Mouse (Mus musculus) fibroblast of lung, adult 2 months (primary cell): Measurements from ENCODE around the gene Plcg2.

Source experiments
- DNase-seq: peaks from one replicate; pipeline ENCODE4 v3.0.0-alpha.2; 2011; ENCODE audit warnings: low read depth

The Plcg2 gene

DNA sequence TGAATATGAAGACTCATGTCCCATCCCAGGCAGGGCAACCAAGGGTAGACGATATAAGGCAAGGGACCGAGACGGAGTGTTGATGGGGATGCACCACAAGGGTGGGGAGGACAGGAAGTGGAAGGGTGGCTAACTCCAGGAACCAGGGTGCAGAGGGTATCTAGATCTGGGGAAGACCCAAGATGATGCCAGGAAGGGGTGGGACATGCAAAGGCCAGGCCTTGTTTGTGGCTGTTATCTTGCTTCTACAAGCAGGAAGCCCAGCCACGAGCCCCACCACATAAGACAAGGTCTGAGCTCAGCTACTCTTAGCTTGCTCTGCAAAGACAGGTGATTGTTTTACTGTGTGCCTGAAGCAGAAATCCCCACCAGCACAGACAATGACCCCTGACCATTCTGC lies 50.4 kb downstream of the Plcg2 start:
- DNase-seq = no peak

- DNase-seq = no peak
These were observed 52.4 kb downstream of the Plcg2 start for GRCm38 (mm10) chr8:117550529-117550928.

DNA sequence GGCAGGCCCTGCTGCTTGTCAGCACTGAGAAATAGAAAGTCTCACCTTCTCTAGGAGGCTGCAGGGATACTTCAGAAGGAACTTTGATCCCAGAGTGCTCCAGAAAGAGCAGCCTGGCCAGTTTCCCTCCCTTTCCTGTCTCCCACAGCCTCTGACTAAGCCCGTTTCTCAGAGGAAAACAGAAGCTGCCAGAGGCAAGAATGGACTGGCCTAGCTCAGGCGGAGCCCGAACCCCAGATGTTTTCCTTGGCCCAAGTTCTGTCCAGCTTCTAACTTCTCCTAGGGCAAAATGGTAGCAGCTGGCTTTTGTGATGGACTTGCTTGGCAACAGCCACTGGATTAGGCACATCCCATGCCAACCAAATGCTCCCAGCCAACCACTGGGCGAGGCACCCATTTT lies 62.9 kb downstream of the Plcg2 start:
- DNase-seq = peak; percentile 96

DNA sequence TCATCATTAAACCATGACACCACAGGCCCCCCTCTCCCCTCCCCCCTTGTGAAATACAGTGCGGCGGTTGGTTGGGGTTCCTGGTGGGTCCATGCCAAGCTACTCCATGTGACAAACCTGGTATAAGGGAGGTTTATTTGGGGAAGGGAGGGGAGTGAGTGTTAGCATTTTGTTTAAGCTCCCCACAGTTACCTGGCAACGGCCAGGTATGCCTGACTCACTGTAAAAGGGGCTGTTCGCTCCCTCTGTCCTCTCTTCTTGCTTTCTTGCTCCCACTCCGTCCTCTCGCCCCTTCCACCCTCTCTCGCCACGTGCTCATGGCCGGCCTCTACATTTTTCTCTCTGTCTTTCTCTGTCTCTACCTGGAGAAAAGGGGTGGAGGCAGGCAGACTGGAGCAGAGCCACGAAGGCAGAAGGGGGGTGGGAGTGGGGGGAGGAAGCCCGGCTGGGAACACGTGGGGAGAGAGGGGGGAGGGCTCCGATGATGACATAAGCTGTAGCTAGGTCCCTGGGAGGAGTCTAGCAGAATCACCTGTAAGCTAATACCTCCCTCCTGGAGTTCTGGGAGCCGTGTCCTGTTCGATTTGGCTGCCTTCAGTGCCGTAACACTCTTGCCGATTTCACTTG lies 63.8 kb downstream of the Plcg2 start:
- no peak for DNase-seq

DNA sequence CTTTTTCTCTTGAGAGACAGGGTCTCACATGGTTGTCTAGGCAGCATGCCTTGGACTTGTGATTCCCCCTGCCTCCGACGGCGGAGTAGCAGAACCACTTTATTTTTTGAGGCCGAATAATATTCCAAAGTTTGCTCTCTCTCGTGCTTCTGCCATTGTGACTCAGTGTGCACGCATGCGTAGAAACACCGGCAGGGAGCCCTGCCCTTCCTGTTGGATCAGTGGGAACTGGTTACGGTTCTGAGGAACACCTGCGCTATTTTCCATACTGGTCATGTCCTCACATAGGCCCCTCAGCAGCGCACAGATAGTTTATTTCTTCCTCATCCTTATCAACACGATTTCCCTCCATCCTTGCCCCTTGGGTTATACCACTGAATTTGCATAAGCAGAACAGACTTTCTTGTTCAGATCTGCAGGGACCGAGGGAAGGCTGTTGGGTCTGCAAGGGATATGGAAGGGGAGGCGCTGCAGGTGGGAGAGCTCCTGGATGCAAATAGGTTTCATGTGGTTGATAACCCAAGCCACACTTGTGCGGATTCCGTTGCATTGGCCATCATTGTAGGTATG lies 64.4 kb downstream of the Plcg2 start:
- no peak for DNase-seq

DNA sequence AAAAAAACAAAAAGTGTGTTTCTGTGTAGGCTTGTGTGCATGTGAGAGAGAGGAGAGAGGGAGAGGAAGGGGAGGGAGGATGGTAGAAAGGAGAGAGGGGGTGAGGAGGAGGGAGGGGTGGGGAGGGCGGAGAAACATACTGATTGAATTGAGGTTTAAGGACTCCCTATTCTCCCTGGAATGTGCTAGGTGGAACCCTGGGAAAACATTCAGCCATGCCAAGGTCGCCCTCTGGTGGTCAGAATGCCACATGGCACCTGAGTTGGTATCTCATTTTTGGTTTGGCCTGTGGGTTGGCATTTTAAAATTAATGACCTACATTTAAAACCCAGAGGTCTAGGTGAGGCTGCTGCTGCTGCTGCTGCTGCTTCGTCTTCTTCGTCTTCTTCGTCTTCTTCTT lies 71.3 kb downstream of the Plcg2 start:
- peak; percentile 51 for DNase-seq

GRCm38 (mm10) chr8:117576291-117576785 lies 78.2 kb downstream of the Plcg2 start:
- peak; percentile 44 for DNase-seq

DNA sequence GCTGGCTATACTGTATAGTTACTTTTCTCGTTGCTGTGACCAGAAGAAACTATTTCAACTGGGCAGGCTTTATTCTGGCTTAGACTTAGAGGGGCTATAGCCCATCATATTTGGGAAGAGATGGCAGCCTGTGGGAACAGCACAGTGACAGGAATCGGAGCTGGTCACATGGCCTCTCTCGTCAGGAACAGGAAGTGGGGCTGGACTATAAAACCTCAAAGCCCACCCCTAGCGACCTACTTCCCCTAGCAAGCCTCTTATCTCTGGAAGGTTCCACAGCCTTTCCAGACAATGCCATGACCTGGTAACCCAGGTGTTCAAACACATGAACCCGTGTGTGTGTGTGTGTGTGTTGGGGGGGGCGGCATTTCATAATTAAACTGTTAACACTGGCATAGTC lies 79.0 kb downstream of the Plcg2 start:
- DNase-seq = no peak

DNA sequence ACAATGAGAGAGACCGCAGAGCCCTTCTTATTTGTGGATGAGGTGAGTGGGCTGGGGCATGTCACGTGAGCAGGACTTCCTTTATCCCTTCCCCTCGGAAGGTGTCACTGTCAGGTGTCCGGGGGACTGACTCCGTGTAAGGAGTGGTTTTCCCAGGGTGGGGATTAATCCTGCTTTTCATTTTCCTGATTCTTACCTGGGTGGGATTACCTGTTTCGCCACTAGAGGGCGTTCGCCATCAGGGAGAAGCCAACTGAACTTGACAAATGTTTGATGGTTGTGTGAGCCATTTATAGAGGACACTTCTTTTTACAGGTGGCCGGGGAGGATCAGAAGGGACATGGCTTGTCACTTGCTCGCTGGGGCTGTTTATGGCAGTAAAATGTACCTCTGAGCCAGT lies 79.8 kb downstream of the Plcg2 start:
- no peak for DNase-seq

DNA sequence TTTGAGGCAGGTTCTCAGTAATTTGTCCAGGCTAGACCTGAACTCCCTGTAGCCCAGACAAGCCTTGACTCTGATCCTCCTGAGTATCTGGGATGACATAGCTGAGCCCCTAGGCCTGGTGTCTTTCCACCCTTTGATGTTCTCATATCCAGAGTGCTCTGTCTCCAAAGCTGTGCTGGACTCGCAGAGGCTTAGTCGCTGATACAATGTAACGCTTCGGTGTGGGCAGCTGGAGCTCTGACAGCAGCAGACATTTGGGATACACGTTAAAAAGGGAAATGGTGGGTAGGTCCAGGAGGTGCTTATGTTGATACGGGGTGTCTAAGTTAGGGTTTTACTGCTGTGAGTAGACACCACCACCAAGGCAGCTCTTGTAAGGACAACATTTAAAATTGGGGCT lies 80.8 kb downstream of the Plcg2 start:
- DNase-seq = no peak

- no peak for DNase-seq
These were observed 95.8 kb downstream of the Plcg2 start for GRCm38 (mm10) chr8:117593862-117594261.

GRCm38 (mm10) chr8:117595001-117595400 lies 96.9 kb downstream of the Plcg2 start:
- DNase-seq = no peak

- no peak for DNase-seq
These were observed 98.7 kb downstream of the Plcg2 start for GRCm38 (mm10) chr8:117596777-117597176.

GRCm38 (mm10) chr8:117600839-117601238 lies 102.7 kb downstream of the Plcg2 start:
- no peak for DNase-seq

DNA sequence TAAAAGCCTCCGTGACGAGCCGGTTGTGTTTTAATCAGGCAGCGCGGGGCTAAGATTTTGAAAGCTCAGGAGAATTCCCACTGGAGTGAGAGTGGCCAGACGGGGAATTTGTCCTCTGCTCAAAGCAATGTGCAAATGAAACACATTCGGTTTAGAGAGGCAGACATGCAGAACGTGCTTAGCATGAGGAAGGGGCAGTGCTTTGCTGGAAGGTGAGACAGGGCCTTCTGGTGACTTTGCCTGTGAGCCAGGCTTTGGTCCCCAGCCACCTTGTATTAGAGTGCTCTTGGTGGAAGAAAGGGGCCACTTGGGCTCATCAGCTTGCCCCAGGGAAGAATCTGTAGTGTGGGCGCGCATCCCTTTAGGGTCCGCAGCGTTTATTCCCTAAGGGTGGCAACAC lies 106.0 kb downstream of the Plcg2 start:
- DNase-seq = no peak

GRCm38 (mm10) chr8:117604671-117605070 lies 106.6 kb downstream of the Plcg2 start:
- DNase-seq = no peak

GRCm38 (mm10) chr8:117605201-117605600 lies 107.1 kb downstream of the Plcg2 start:
- DNase-seq = no peak

- DNase-seq = no peak
These were observed 112.4 kb downstream of the Plcg2 start for GRCm38 (mm10) chr8:117610506-117610905.

GRCm38 (mm10) chr8:117612861-117613260 lies 114.8 kb downstream of the Plcg2 start:
- DNase-seq = no peak

- DNase-seq = peak; percentile 36
These were observed 128.1 kb downstream of the Plcg2 start for GRCm38 (mm10) chr8:117626040-117626838.

GRCm38 (mm10) chr8:117627096-117627495 lies 129.0 kb downstream of the Plcg2 start:
- no peak for DNase-seq

DNA sequence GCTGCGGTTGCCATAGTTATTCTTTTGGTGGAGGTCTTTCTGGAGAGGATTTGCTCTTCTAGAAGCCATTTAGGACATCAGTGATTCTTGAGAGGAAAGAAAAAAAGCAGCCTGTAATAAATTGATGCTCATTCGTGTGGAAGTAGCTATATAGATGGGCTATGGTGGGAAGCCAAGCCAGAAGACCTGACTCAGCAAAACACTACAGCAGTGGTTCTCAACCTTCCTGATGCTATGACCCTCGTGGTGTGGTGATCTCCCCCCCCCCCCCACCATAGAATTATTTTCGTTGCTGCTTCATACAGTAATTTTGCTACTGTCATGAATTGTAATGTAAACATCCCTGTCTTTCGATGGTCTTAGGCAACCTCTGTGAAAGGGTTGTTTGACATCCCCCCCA lies 134.4 kb downstream of the Plcg2 start:
- DNase-seq = no peak

DNA sequence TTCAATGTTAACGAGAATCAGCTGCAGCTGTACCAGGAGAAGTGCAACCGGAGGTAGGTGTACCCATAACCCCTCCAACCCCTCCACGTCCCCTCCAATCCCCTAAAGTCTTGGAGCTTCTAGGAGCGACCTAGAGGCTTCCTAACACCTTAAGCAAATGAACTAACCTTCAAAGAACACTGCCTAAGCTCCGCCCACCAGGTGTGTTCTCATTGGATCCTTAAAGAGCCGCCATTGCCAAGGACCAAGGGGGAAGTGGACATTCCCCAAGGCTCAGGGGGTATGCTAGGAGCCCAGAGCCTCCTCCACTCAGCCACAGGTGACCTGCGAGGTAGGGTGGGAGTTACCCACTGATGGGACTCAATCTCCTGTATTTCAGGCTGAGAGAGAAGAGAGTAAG lies 136.3 kb downstream of the Plcg2 start:
- no peak for DNase-seq
